Mouse (Mus musculus) small intestine, adult 2 months (tissue): ENCODE measurements around the gene Ntf3.

Experiments used
- CTCF ChIP-seq: fragments of 200-500 bp; IDR thresholded peaks from 2 replicates; pipeline ENCODE4 v1.5.1; 2012; ENCODE audit warnings: low read depth, mild to moderate bottlenecking, control low read depth, inconsistent platforms, low read length, moderate library complexity, mixed read lengths; ENCODE audit not compliant: insufficient replicate concordance, insufficient read length; ENCODE audit errors: extremely low read depth
- POLR2A ChIP-seq: fragments of 200-500 bp; IDR thresholded peaks from 2 replicates; pipeline ENCODE4 v1.6.1; 2012; ENCODE audit warnings: low read depth, mild to moderate bottlenecking, control low read depth, inconsistent platforms, low read length, moderate library complexity

DNA sequence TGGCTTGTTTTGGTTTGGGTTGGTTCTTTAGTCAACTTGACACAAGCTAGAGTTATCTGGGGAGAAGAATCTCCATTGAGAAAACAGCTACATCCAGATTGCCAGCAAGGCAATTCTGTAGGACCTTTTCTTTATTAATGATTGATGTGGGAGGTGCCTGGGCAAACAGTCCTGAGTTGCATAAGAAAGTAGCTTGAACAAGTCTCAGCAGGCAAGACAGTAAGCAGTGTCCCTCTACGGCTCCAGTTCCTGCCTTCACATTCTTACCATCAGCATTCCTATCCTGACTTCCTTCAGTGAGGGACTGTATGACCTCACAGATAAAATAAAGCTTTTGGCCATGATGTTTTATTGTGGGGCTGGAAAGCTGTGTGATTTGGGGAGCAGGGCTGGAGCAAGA, 48.5 kb downstream of the Ntf3 start:
- TF ChIP-seq POLR2A (no peak), CTCF (no peak)
